Mouse (Mus musculus) heart, embryonic 13.5 days (tissue): ENCODE results near the gene Hypk. TPM values are rescaled to one million over a fixed set of nuclear protein-coding genes. Genes with fewer than 3 reads are reported as not detected.
A peak's percentile ranks its signal among the peaks of the same experiment; 100 is the strongest.

Source experiments
- ATAC-seq: fragments of 200-750 bp; cut with Nextera tagmentation; 2 replicates; pipeline ENCODE4 v1.8.0; 2017; ENCODE audit warnings: moderate TSS enrichment; ENCODE audit not compliant: insufficient number of reproducible peaks, low FRiP score, low TSS enrichment; ENCODE audit errors: extremely low read depth
- H3K27ac ChIP-seq: fragments of 300-500 bp; sonication (generic); replicated peaks from 2 replicates; pipeline ENCODE4 v1.5.1; 2015; ENCODE audit warnings: moderate library complexity, mild to moderate bottlenecking, inconsistent platforms
- H3K27me3 ChIP-seq: fragments of 300-500 bp; sonication (generic); replicated peaks from 2 replicates; pipeline ENCODE4 v1.6.1; 2015; ENCODE audit warnings: mild to moderate bottlenecking, inconsistent platforms
- H3K36me3 ChIP-seq: fragments of 300-500 bp; sonication (generic); 2 replicates; pipeline ENCODE4 v1.6.1; 2015; ENCODE audit warnings: mild to moderate bottlenecking, inconsistent platforms
- H3K4me1 ChIP-seq: fragments of 300-500 bp; sonication (generic); 2 replicates; pipeline ENCODE4 v1.6.1; 2015; ENCODE audit warnings: inconsistent platforms
- H3K4me2 ChIP-seq: fragments of 300-500 bp; sonication (generic); 2 replicates; pipeline ENCODE4 v1.6.1; 2015; ENCODE audit warnings: inconsistent platforms, mild to moderate bottlenecking, moderate library complexity
- H3K4me3 ChIP-seq: fragments of 300-500 bp; sonication (generic); 2 replicates; pipeline ENCODE4 v1.5.1; 2015; ENCODE audit warnings: moderate library complexity, mild to moderate bottlenecking, inconsistent platforms
- H3K9ac ChIP-seq: fragments of 300-500 bp; sonication (generic); 2 replicates; pipeline ENCODE4 v1.6.1; 2015; ENCODE audit warnings: inconsistent platforms, mild to moderate bottlenecking, moderate library complexity
- H3K9me3 ChIP-seq: fragments of 300-500 bp; sonication (generic); 2 replicates; pipeline ENCODE4 v1.6.1; 2016; ENCODE audit warnings: inconsistent platforms
- WGBS: fragments of 180-500 bp; shearing (Covaris S2); methylation state at CpG from one replicate; pipeline ENCODE4 v1.1.7; 2015; ENCODE audit warnings: mixed read lengths; 5-methylcytosine and 5-hydroxymethylcytosine counted together
- polyA plus RNA-seq: library from polyadenylated mRNA; unstranded; fragments of >200 nt; fragmentation: Nextera tagmentation; extraction: Ambion mirVana; gene quantifications from 2 replicates; pipeline ENCODE4 v1.2.1, GENCODE M21; 2015

The Hypk gene
- polyA plus RNA-seq, 1 experiment from 2014 or later, result 96.3 TPM

DNA sequence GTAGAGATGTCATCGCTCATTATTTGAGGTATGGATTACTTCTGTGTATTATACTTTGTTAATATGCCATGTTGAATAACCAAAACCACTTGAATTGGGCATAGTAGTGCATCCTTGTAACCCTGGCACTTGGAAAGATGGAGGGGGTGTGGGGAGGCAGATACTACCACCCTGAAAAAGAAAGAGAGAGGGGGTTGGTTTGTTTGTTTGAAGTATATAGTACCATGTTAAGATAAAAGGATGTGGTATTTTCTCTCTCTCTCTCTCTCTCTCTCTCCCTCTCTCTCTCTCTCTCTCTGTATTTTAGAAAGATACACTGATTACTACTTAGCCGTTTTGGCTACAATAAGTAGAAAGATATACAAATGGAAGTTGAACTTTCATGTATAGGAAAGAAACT, 27.2 kb upstream of the Hypk start:
- Histone ChIP-seq H3K27ac (no peak overlapping the region), H3K27me3 (no peaks in the 10 kb centered on the region), H3K4me1 (no peaks in the 10 kb centered on the region), H3K36me3 (peaks cover 99% of the 10 kb centered on the region), H3K9me3 (no peaks in the 10 kb centered on the region), H3K9ac (no peak overlapping the region), H3K4me2 (no peak overlapping the region), H3K4me3 (no peak overlapping the region)
- ATAC-seq, result no peak
- WGBS, result 88% methylated on average over 2 of the region's 2 CpGs

DNA sequence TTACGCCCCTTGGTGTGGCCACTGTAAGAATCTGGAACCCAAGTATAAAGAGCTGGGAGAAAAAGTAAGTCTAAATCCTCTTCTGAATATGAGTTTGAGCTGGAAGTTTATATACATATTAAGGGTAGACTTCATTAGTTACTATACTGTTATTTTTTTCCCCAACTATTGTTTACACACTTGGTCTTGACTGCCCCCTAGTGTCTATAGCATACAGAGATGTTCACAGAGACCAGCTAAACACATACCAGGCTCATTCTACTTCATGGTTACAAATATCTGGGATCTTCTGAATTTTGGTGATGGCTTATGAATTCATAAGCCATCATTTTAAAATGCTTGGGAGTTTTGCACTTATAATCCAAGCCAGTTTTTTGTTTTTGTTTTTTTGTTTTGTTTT, 18.2 kb upstream of the Hypk start:
- Histone ChIP-seq H3K36me3 (peaks cover 99% of the 10 kb centered on the region), H3K4me1 (no peaks in the 10 kb centered on the region), H3K4me2 (no peak overlapping the region), H3K27ac (no peak overlapping the region), H3K9ac (no peak overlapping the region), H3K27me3 (no peaks in the 10 kb centered on the region), H3K4me3 (no peak overlapping the region), H3K9me3 (no peaks in the 10 kb centered on the region)
- ATAC-seq, result no peak
- 94% methylated on average over 1 of the region's 1 CpGs for WGBS

DNA sequence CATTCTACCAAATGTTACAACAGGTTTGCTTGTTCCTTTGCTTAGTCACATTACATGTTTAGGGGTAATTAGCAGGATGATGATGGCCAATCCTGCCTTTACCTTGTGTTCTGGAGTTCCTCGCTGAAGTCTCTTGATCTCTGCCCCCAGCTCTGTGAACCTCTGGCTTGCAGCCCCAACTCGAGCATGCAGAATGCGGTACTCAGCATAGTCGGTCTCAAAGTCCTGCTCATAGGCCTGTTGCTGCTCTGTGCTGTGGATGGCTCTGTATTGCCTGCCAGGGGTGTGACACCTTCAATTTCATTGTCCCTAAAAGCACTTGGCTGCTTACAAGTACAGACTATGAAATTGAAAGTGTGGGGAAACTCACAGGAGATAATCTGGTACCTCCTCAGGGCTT, 13.3 kb upstream of the Hypk start:
- peaks cover 50% of the 10 kb centered on the region for H3K36me3 ChIP-seq
- H3K9ac ChIP-seq, result no peak overlapping the region
- no peak overlapping the region for H3K4me3 ChIP-seq
- 66% methylated on average over 4 of the region's 4 CpGs for WGBS
- H3K27me3 ChIP-seq, result peaks cover 16% of the 10 kb centered on the region
- no peak for ATAC-seq
- H3K4me2 ChIP-seq, result no peak overlapping the region
- H3K4me1 ChIP-seq, result peaks cover 17% of the 10 kb centered on the region
- H3K9me3 ChIP-seq, result no peaks in the 10 kb centered on the region
- no peak overlapping the region for H3K27ac ChIP-seq

DNA sequence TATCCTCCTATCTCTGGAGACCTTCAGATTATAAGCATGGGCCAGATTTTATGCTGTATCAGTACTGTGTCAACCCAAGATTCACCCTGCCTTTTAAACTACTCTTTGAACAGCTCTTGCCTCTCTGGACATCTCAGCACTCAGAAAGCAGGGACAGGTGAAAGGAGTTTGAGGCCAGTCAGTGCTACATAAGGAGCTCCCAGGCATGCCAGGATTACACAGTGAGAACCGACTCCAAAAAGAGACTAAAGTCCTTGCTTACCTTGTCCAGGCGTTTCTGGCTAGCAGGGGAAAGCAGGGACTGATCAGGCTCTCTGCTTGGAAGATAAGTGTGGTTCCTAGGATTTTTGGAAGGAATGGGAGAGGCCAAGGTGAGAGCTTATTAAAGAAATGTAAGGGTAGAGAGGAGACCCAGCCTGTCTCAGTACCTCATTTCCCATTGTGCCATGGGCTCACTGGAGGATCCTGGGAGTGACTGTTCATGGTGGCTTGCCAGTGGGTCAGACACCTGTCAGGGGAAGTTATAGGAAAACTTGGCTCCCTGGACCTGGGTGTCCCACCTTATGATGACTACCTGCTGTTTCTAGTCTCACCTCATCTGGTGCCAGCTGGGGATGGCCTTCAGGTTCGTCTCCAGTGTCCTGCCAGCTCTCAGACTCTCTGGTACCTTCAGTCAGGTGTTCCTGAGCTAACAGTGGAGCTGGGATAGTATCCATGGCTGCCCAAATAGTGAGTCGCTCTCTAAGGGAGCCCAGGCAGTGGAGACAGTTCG, 12.1 kb upstream of the Hypk start:
- 54% methylated on average over 5 of the region's 5 CpGs for WGBS
- Histone ChIP-seq H3K27ac (no peak overlapping the region), H3K9me3 (no peaks in the 10 kb centered on the region), H3K36me3 (peaks cover 37% of the 10 kb centered on the region), H3K4me2 (no peak overlapping the region), H3K4me3 (no peak overlapping the region), H3K4me1 (peaks cover 17% of the 10 kb centered on the region), H3K27me3 (peaks cover 16% of the 10 kb centered on the region), H3K9ac (no peak overlapping the region)
- ATAC-seq, result no peak

DNA sequence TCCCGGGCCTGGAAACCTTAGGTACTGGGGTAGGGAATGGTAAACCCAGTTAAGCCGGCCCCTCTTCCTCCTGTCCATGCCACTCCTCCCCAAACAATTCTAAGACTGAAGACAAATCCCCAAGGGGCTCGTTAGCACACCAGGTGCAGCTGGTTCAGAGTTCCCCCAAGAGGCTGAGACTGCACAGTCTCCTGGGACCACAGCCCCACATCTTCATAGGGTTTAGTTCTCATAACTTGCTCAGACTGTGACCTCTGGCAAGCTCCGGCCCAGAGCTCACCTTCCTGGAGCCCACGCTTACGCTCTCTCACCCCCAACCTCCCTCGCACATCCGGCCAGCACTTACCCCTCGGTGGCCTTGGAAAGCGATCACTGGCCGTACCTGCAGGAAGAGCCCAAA, 11.3 kb upstream of the Hypk start:
- Histone ChIP-seq H3K27ac (no peak overlapping the region), H3K9ac (peak overlapping the region; percentile 77), H3K36me3 (peaks cover 30% of the 10 kb centered on the region), H3K4me1 (peaks cover 17% of the 10 kb centered on the region), H3K27me3 (peaks cover 16% of the 10 kb centered on the region), H3K9me3 (no peaks in the 10 kb centered on the region), H3K4me2 (peak overlapping the region; percentile 99), H3K4me3 (peak overlapping the region; percentile 63)
- 9% methylated on average over 11 of the region's 11 CpGs for WGBS
- ATAC-seq, result no peak; the same call in 1 of the 2 replicates

DNA sequence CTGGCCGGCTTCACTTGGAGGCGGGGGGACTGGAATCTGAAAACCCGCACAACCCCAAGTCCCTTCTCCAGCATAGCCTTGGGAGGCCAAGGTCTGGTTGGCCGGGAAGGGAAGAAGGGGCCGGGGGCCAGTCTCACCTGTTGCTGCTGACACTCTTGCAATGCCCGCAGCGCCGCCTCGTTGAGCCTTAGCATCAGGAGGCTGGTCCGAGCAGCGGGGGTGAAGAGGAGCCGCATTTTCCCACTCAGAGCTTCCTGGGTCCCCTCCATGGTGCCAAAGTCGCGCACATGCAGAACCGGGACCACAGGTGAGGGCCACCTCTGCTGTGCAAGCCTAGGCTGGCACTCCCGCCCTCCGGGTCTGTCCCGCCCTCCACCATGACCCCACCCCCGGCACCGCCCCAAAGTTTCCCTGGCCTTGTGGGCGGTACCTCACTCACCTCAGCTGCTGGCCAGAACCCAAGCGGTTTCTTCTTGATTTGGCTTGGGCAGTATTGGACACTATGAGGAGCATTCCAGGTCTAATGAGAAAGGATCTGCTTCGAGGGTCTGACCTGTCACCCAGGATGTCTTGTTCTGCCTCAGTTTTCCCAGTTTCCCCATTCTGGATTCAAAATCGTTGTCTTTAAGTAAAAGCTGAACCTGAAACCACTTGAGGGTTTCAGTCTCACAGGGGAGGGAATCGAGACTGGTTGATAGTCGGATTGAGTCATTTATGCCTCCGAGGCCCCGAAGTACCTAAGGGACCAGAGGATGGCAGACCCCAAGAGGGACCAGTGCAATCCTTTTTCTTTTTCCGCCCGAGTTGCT, 10.6 kb upstream of the Hypk start:
- WGBS, result 1% methylated on average over 30 of the region's 30 CpGs

DNA sequence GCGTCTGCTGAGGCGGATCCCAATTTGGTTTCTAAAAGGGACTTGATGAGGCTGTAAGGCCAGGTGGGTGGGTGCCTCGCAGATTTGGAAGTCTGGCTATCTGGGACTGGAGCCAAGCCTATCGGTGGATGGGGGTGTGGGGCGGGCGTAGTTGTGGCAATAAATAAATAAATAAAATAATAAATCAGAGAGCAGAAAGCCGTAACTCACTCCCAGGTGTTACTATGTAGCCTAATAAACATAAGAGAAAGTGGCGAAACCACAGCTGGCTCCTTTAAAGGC, 10.1 kb upstream of the Hypk start:
- H3K4me1 ChIP-seq, result peaks cover 23% of the 10 kb centered on the region
- no peak overlapping the region for H3K27ac ChIP-seq
- H3K4me3 ChIP-seq, result peak overlapping the region; percentile 63
- peak overlapping the region; percentile 99 for H3K4me2 ChIP-seq
- peaks cover 16% of the 10 kb centered on the region for H3K27me3 ChIP-seq
- H3K36me3 ChIP-seq, result peaks cover 18% of the 10 kb centered on the region
- H3K9ac ChIP-seq, result peak overlapping the region; percentile 77
- no peak for ATAC-seq
- no peaks in the 10 kb centered on the region for H3K9me3 ChIP-seq
- 23% methylated on average over 8 of the region's 8 CpGs for WGBS

More for the DNA sequence above, 10.6 kb upstream of the Hypk start:
- Histone ChIP-seq H3K9me3 (no peaks in the 10 kb centered on the region), H3K4me2 (peak overlapping the region; percentile 99), H3K9ac (peak overlapping the region; percentile 77), H3K4me1 (peaks cover 18% of the 10 kb centered on the region), H3K36me3 (peaks cover 24% of the 10 kb centered on the region), H3K4me3 (peak overlapping the region; percentile 63), H3K27ac (no peak overlapping the region), H3K27me3 (peaks cover 16% of the 10 kb centered on the region)
- peak; percentile 89 for ATAC-seq

DNA sequence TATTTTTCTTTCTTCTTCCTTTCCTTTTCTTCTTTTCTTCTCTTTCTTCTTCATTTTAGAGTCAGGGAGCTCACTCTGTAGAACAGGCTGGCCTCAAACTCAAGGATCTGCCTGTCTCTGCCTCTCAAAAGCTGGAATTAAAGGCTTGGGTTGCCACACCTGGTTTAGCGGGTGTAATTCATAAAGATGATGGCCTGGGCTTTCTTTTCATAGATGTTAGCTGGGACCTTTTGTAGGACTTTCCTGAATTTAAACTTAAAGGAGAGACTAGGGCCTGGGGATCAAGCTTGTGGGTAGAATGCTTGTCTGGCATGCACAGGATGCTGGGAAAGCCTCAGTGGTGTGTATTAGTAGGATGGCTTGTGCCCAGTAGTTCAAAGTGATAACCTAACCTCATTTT, 8.9 kb upstream of the Hypk start, which contains the start of gene Ell3:
Gene Ell3 (minus strand): TSS at position 101 of the 400 bp plus-strand sequence.
- H3K27ac ChIP-seq, result no peak within 1 kb of the TSS
- H3K4me2 ChIP-seq, result peak within 1 kb of the TSS; percentile 99
- H3K9ac ChIP-seq, result peak within 1 kb of the TSS; percentile 77; the same call in 1 of the 2 replicates
- H3K4me1 ChIP-seq, result peaks cover 25% of the 10 kb centered on the region
- peaks cover 16% of the 10 kb centered on the region for H3K27me3 ChIP-seq
- H3K4me3 ChIP-seq, result peak within 1 kb of the TSS; percentile 63
- peaks cover 6% of the 10 kb centered on the region for H3K36me3 ChIP-seq
- WGBS, result 78% methylated on average over 1 of the region's 1 CpGs
- H3K9me3 ChIP-seq, result no peaks in the 10 kb centered on the region
- ATAC-seq, result no peak

DNA sequence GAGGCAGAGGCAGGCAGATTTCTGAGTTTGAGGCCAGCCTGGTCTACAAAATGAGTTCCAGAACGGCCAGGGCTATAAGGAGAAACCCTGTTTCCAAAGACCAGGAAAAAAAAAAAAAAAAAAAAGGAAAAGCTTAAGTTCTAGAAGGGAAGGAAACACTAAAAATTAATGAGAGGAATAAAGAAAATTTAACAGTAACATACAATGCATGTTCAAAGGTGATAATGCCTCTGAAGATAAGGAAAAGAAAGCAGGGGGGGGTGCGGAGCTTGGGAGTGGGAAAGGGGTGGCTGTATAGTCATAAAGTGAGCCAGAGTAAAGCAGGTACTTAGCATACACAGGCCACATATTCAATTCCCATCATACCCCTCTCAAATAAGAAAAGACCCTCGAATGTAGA, 8.0 kb upstream of the Hypk start:
- Histone ChIP-seq H3K9ac (no peak overlapping the region), H3K4me1 (peaks cover 25% of the 10 kb centered on the region), H3K27me3 (peaks cover 16% of the 10 kb centered on the region), H3K9me3 (no peaks in the 10 kb centered on the region), H3K4me3 (no peak overlapping the region), H3K36me3 (no peaks in the 10 kb centered on the region), H3K27ac (no peak overlapping the region), H3K4me2 (no peak overlapping the region)
- WGBS, result 73% methylated on average over 3 of the region's 3 CpGs
- ATAC-seq, result no peak

DNA sequence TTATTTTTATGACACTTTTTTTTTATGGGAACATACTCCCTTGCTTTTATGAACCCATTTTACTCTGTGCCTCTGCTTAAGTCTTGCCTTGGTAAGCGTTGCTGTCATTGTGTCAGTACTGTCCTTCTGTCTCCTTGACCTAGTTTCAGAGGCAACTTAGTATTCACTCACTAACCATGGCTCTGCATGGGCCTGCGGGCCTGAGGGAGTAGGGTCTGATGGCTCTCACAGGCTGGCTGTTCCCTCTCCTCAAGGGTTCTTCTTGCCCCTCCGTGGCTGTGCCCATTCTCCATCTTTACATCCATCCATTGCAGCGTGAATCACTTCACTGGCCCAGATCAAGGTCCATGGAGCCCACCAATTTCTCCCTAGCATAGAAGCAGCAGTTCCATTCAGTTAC, 6.6 kb upstream of the Hypk start:
- WGBS, result 75% methylated on average over 4 of the region's 4 CpGs
- peaks cover 7% of the 10 kb centered on the region for H3K27me3 ChIP-seq
- H3K9ac ChIP-seq, result no peak overlapping the region
- H3K27ac ChIP-seq, result no peak overlapping the region
- H3K4me1 ChIP-seq, result peaks cover 36% of the 10 kb centered on the region
- no peak overlapping the region for H3K4me3 ChIP-seq
- H3K4me2 ChIP-seq, result no peak overlapping the region
- H3K36me3 ChIP-seq, result peaks cover 10% of the 10 kb centered on the region
- H3K9me3 ChIP-seq, result no peaks in the 10 kb centered on the region
- ATAC-seq, result no peak

DNA sequence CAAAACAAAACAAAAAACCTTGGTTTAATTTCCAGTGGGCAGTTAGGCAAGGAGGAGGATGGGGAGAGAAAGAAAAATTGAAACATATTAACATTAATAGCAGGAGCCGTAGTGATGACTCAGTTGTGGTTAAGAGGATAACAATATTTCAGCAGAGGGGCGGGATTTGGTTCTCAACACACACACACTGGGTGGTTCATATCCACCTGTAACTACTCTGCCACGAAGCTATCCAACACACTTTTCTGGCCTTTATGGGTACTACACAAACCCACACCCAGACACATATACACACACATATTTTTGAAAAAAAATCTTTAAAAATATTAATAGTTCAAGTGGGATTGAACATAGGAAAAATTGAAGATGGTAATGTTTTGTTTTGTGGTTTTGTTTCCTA, 6.1 kb upstream of the Hypk start:
- Histone ChIP-seq H3K9ac (no peak overlapping the region), H3K36me3 (peaks cover 12% of the 10 kb centered on the region), H3K4me3 (no peak overlapping the region), H3K4me2 (no peak overlapping the region), H3K27me3 (0 out of 2 replicates have a peak, but pooled peaks cover 4% of the 10 kb centered on the region), H3K27ac (no peak overlapping the region), H3K9me3 (no peaks in the 10 kb centered on the region), H3K4me1 (peaks cover 34% of the 10 kb centered on the region)
- 72% methylated on average over 3 of the region's 3 CpGs for WGBS
- ATAC-seq, result no peak
